Mouse (Mus musculus) embryonic facial prominence, embryonic 14.5 days (tissue): ENCODE results near the gene Sdhd. TPM values are rescaled to one million over a fixed set of nuclear protein-coding genes. Genes with fewer than 3 reads are reported as not detected.
A peak's percentile ranks its signal among the peaks of the same experiment; 100 is the strongest.

Source experiments
- ATAC-seq: fragments of 200-750 bp; cut with Nextera tagmentation; 2 replicates; pipeline ENCODE4 v1.8.0; 2017; ENCODE audit warnings: low read depth, moderate number of reproducible peaks, moderate TSS enrichment
- DNase-seq: peaks from one replicate; pipeline ENCODE4 v3.0.0-alpha.2; 2015; ENCODE audit warnings: low spot score
- H3K27ac ChIP-seq: fragments of 300-500 bp; sonication (generic); replicated peaks from 2 replicates; pipeline ENCODE4 v1.5.1; 2014; ENCODE audit warnings: low read depth, mild to moderate bottlenecking, low read length, moderate library complexity
- H3K27me3 ChIP-seq: fragments of 300-500 bp; sonication (generic); replicated peaks from 2 replicates; pipeline ENCODE4 v1.6.1; 2014; ENCODE audit warnings: low read length; ENCODE audit not compliant: control insufficient read depth, insufficient read depth
- H3K36me3 ChIP-seq: fragments of 300-500 bp; sonication (generic); 2 replicates; pipeline ENCODE4 v1.6.1; 2014; ENCODE audit warnings: low read length, mixed read lengths; ENCODE audit not compliant: control insufficient read depth, insufficient read depth
- H3K4me1 ChIP-seq: fragments of 300-500 bp; sonication (generic); 2 replicates; pipeline ENCODE4 v1.6.1; 2014; ENCODE audit warnings: antibody characterized with exemption, low read length; ENCODE audit not compliant: control insufficient read depth, insufficient read depth
- H3K4me2 ChIP-seq: fragments of 300-500 bp; sonication (generic); 2 replicates; pipeline ENCODE4 v1.6.1; 2014; ENCODE audit warnings: low read depth, mild to moderate bottlenecking, low read length, moderate library complexity, mixed read lengths
- H3K4me3 ChIP-seq: fragments of 300-500 bp; sonication (generic); 2 replicates; pipeline ENCODE4 v1.5.1; 2014; ENCODE audit warnings: low read depth, mild to moderate bottlenecking, low read length
- H3K9ac ChIP-seq: fragments of 300-500 bp; sonication (generic); 2 replicates; pipeline ENCODE4 v1.6.1; 2014; ENCODE audit warnings: low read depth, mild to moderate bottlenecking, low read length, moderate library complexity, mixed read lengths
- H3K9me3 ChIP-seq: fragments of 300-500 bp; sonication (generic); 2 replicates; pipeline ENCODE4 v1.6.1; 2016; ENCODE audit warnings: low read length; ENCODE audit not compliant: control insufficient read depth
- whole genome bisulfite sequencing: fragments of 180-500 bp; shearing (Covaris S2); extraction: QIAGEN DNeasy Blood & Tissue Kit; methylation state at CpG from one replicate; pipeline ENCODE4 v1.1.7; 2014; 5-methylcytosine and 5-hydroxymethylcytosine counted together
- polyA plus RNA-seq: library from polyadenylated mRNA; unstranded; fragments of >200 nt; fragmentation: Nextera tagmentation; extraction: Ambion mirVana; gene quantifications from 2 replicates; pipeline ENCODE4 v1.2.1, GENCODE M21; 2014

Gene Sdhd
- polyA plus RNA-seq, 1 experiment from 2014 or later = 330 TPM

GRCm38 (mm10) chr9:50567881-50568280 lies 35.7 kb downstream of the Sdhd start:
- Histone ChIP-seq H3K4me3 (no peak overlapping the region), H3K9ac (no peak overlapping the region), H3K4me2 (no peak overlapping the region), H3K36me3 (no peaks in the 10 kb centered on the region), H3K9me3 (no peaks in the 10 kb centered on the region), H3K27me3 (no peaks in the 10 kb centered on the region), H3K27ac (no peak overlapping the region), H3K4me1 (no peaks in the 10 kb centered on the region)
- no peak for DNase-seq
- no peak for ATAC-seq
- WGBS = 80% methylated on average over 2 of the region's 2 CpGs

- H3K36me3 ChIP-seq = no peaks in the 10 kb centered on the region
- no peak for DNase-seq
- H3K4me3 ChIP-seq = no peak overlapping the region
- no peak for ATAC-seq
- H3K9ac ChIP-seq = no peak overlapping the region
- no peak overlapping the region for H3K4me2 ChIP-seq
- no peaks in the 10 kb centered on the region for H3K27me3 ChIP-seq
- H3K9me3 ChIP-seq = no peaks in the 10 kb centered on the region
- H3K27ac ChIP-seq = no peak overlapping the region
- WGBS = 75% methylated on average over 4 of the region's 4 CpGs
- no peaks in the 10 kb centered on the region for H3K4me1 ChIP-seq
These were observed 36.2 kb downstream of the Sdhd start for GRCm38 (mm10) chr9:50567372-50567771.

GRCm38 (mm10) chr9:50565940-50566339 lies 37.7 kb downstream of the Sdhd start:
- Histone ChIP-seq H3K4me1 (no peaks in the 10 kb centered on the region), H3K9me3 (no peaks in the 10 kb centered on the region), H3K36me3 (no peaks in the 10 kb centered on the region), H3K4me2 (no peak overlapping the region), H3K27me3 (no peaks in the 10 kb centered on the region), H3K27ac (no peak overlapping the region), H3K9ac (no peak overlapping the region), H3K4me3 (no peak overlapping the region)
- ATAC-seq (no peak), DNase-seq (no peak)
- WGBS = 76% methylated on average over 4 of the region's 4 CpGs

GRCm38 (mm10) chr9:50565173-50565572 lies 38.4 kb downstream of the Sdhd start:
- peak; percentile 10 for DNase-seq

GRCm38 (mm10) chr9:50561918-50562360 lies 41.7 kb downstream of the Sdhd start:
- no peak overlapping the region for H3K4me3 ChIP-seq
- no peak overlapping the region for H3K4me2 ChIP-seq
- WGBS = 83% methylated on average over 2 of the region's 2 CpGs
- H3K36me3 ChIP-seq = no peaks in the 10 kb centered on the region
- no peaks in the 10 kb centered on the region for H3K4me1 ChIP-seq
- H3K9me3 ChIP-seq = no peaks in the 10 kb centered on the region
- no peaks in the 10 kb centered on the region for H3K27me3 ChIP-seq
- no peak overlapping the region for H3K9ac ChIP-seq
- no peak overlapping the region for H3K27ac ChIP-seq
- DNase-seq (no peak), ATAC-seq (no peak)

More at GRCm38 (mm10) chr9:50565173-50565572, 38.4 kb downstream of the Sdhd start:
- no peaks in the 10 kb centered on the region for H3K4me1 ChIP-seq
- WGBS = 74% methylated on average over 7 of the region's 7 CpGs
- no peak overlapping the region for H3K9ac ChIP-seq
- H3K4me3 ChIP-seq = no peak overlapping the region
- H3K36me3 ChIP-seq = no peaks in the 10 kb centered on the region
- H3K9me3 ChIP-seq = no peaks in the 10 kb centered on the region
- H3K4me2 ChIP-seq = no peak overlapping the region
- ATAC-seq = no peak
- H3K27ac ChIP-seq = no peak overlapping the region
- no peaks in the 10 kb centered on the region for H3K27me3 ChIP-seq

GRCm38 (mm10) chr9:50561145-50561917 lies 42.3 kb downstream of the Sdhd start, which contains the start of gene Tex12:
TSS of gene Tex12 (minus strand) at chr9:50561325.
- no peaks in the 10 kb centered on the region for H3K27me3 ChIP-seq
- no peak within 1 kb of the TSS for H3K4me2 ChIP-seq
- H3K4me3 ChIP-seq = no peak within 1 kb of the TSS
- WGBS = 88% methylated on average over 38 of the region's 38 CpGs
- H3K9me3 ChIP-seq = no peaks in the 10 kb centered on the region
- H3K4me1 ChIP-seq = no peaks in the 10 kb centered on the region
- H3K9ac ChIP-seq = no peak within 1 kb of the TSS
- ATAC-seq = no peak
- H3K27ac ChIP-seq = no peak within 1 kb of the TSS
- no peak for DNase-seq
- H3K36me3 ChIP-seq = no peaks in the 10 kb centered on the region

GRCm38 (mm10) chr9:50555094-50555446 lies 48.5 kb downstream of the Sdhd start, which contains the start of gene Bco2:
TSS of gene Bco2 (minus strand) at chr9:50555181.
- Histone ChIP-seq H3K27ac (peak within 1 kb of the TSS; percentile 8; the same call in 1 of the 2 replicates), H3K4me2 (peak within 1 kb of the TSS; percentile 39), H3K9me3 (no peaks in the 10 kb centered on the region), H3K36me3 (no peaks in the 10 kb centered on the region), H3K27me3 (no peaks in the 10 kb centered on the region), H3K4me3 (peak within 1 kb of the TSS; percentile 19; the same call in 1 of the 2 replicates), H3K9ac (peak within 1 kb of the TSS; percentile 34; the same call in 1 of the 2 replicates), H3K4me1 (no peaks in the 10 kb centered on the region)
- WGBS = 9% methylated on average over 2 of the region's 2 CpGs
- DNase-seq = no peak
- 0 out of 2 replicates have a peak, but pooled peaks have one; percentile 9 for ATAC-seq

GRCm38 (mm10) chr9:50554241-50555093 lies 49.1 kb downstream of the Sdhd start, which contains the start of gene Il18:
TSS of gene Il18 (plus strand) at chr9:50554827.
- peak; percentile 90 for ATAC-seq
- Histone ChIP-seq H3K36me3 (no peaks in the 10 kb centered on the region), H3K4me1 (no peaks in the 10 kb centered on the region), H3K9me3 (no peaks in the 10 kb centered on the region), H3K4me3 (peak within 1 kb of the TSS; percentile 19; the same call in 1 of the 2 replicates), H3K27me3 (no peaks in the 10 kb centered on the region), H3K27ac (peak within 1 kb of the TSS; percentile 8; the same call in 1 of the 2 replicates), H3K4me2 (peak within 1 kb of the TSS; percentile 39), H3K9ac (peak within 1 kb of the TSS; percentile 34; the same call in 1 of the 2 replicates)
- DNase-seq = peak; percentile 80
- 25% methylated on average over 12 of the region's 12 CpGs for WGBS
